Mouse (Mus musculus) limb, embryonic 12.5 days (tissue): ENCODE data around the gene Coa4. TPM values are rescaled to one million over a fixed set of nuclear protein-coding genes. Genes with fewer than 3 reads are reported as not detected.

Experiments
- polyA plus RNA-seq: library from polyadenylated mRNA; unstranded; fragments of >200 nt; fragmentation: Nextera tagmentation; extraction: Ambion mirVana; gene quantifications from 2 replicates; pipeline ENCODE4 v1.2.1, GENCODE M21; 2016

Coa4 gene
- polyA plus RNA-seq, 1 experiment from 2014 or later: 15.7 TPM

Other genes starting within 250 kb of the Coa4 start
- 37.7 and 40.4 TPM in 2 replicates for gene C2cd3, start 164.8 kb upstream of the Coa4 start, polyA plus RNA-seq
- 53.8 and 60.6 TPM in 2 replicates for gene Ppme1, start 164.8 kb upstream of the Coa4 start, polyA plus RNA-seq
- gene Ucp3, start 64.1 kb upstream of the Coa4 start, polyA plus RNA-seq: not detected in 2 replicates
- gene Ucp2, start 43.7 kb upstream of the Coa4 start, polyA plus RNA-seq: 154 and 169 TPM in 2 replicates
- 0.26 and 0.35 TPM in 2 replicates for gene Dnajb13, start 22.1 kb upstream of the Coa4 start, polyA plus RNA-seq
- gene Rab6a, start 70.3 kb downstream of the Coa4 start, polyA plus RNA-seq: 107 and 117 TPM in 2 replicates
- gene Mrpl48, start 71.2 kb downstream of the Coa4 start, polyA plus RNA-seq: 59.5 and 66.2 TPM in 2 replicates
- gene Plekhb1, start 125.3 kb downstream of the Coa4 start, polyA plus RNA-seq: 1.4 and 2.6 TPM in 2 replicates
- gene Fam168a, start 169.6 kb downstream of the Coa4 start, polyA plus RNA-seq: 42.7 and 54.1 TPM in 2 replicates